Mouse (Mus musculus): ENCODE results near the gene Prune2. TPM values are rescaled to one million over a fixed set of nuclear protein-coding genes. Genes with fewer than 3 reads are reported as not detected.

Prune2 gene
- total RNA-seq, 2 experiments from 2014 or later, result 12.0 to 19.1 TPM

GRCm38 (mm10) chr19:16997915-16998314 is 42.0 kb downstream of the Prune2 start:
- no peak for DNase-seq

- DNase-seq, result no peak
Measured at GRCm38 (mm10) chr19:17006220-17006907, 50.4 kb downstream of the Prune2 start.

GRCm38 (mm10) chr19:17011261-17011995 is 55.5 kb downstream of the Prune2 start:
- peak; percentile 37 for DNase-seq

- no peak for DNase-seq
Measured at GRCm38 (mm10) chr19:17013085-17013484, 57.2 kb downstream of the Prune2 start.

GRCm38 (mm10) chr19:17014337-17015124 is 58.6 kb downstream of the Prune2 start:
- no peak for DNase-seq

- no peak for DNase-seq
Measured at GRCm38 (mm10) chr19:17024748-17025147, 68.8 kb downstream of the Prune2 start.

GRCm38 (mm10) chr19:17030276-17030675 is 74.4 kb downstream of the Prune2 start:
- DNase-seq, result peak; percentile 74

- no peak for DNase-seq
Measured at GRCm38 (mm10) chr19:17032314-17032713, 76.4 kb downstream of the Prune2 start.

- DNase-seq, result no peak
Measured at GRCm38 (mm10) chr19:17046961-17047360, 91.0 kb downstream of the Prune2 start.

- DNase-seq, result no peak
Measured at GRCm38 (mm10) chr19:17055892-17056291, 100.0 kb downstream of the Prune2 start.

- DNase-seq, result no peak
Measured at GRCm38 (mm10) chr19:17060106-17060505, 104.2 kb downstream of the Prune2 start.

GRCm38 (mm10) chr19:17064421-17064820 is 108.5 kb downstream of the Prune2 start:
- DNase-seq, result no peak

GRCm38 (mm10) chr19:17069067-17069466 is 113.1 kb downstream of the Prune2 start:
- DNase-seq, result no peak

- DNase-seq, result no peak
Measured at GRCm38 (mm10) chr19:17071205-17071604, 115.3 kb downstream of the Prune2 start.

GRCm38 (mm10) chr19:17072245-17072644 is 116.3 kb downstream of the Prune2 start:
- DNase-seq, result no peak

- peak; percentile 5 for DNase-seq
Measured at GRCm38 (mm10) chr19:17078643-17079316, 122.9 kb downstream of the Prune2 start.

- DNase-seq, result no peak
Measured at GRCm38 (mm10) chr19:17081382-17081781, 125.5 kb downstream of the Prune2 start.

- DNase-seq, result no peak
Measured at GRCm38 (mm10) chr19:17094067-17094466, 138.1 kb downstream of the Prune2 start.

- DNase-seq, result no peak
Measured at GRCm38 (mm10) chr19:17096338-17096737, 140.4 kb downstream of the Prune2 start.

- DNase-seq, result no peak
Measured at GRCm38 (mm10) chr19:17097210-17097609, 141.3 kb downstream of the Prune2 start.

- no peak for DNase-seq
Measured at GRCm38 (mm10) chr19:17108782-17109181, 152.9 kb downstream of the Prune2 start.

GRCm38 (mm10) chr19:17124034-17124735 is 168.3 kb downstream of the Prune2 start:
- peak; percentile 62 for DNase-seq

Data from adrenal gland, postnatal 10 days (tissue).